Comparison of ENCODE assay signal across 28 mouse cellular contexts in the genomic region with DNA sequence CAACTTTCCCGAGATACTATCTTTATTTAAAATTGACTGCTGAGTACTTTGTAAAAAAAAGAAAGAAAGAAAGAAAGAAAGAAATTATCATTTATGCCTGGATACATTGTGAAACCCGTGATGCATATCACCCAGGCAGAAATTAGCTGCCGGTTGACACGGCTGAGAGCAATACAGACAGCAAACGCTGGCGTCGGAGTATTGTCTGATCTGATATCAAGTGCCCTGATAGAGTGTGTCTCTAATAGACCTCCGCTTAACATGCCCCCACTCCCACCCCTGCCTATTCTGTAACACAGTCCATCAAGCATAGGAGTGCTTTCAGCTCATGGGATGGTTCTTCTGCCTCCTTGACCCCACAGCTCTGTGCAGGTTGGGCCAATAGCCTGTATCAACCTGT. TPM values are rescaled to one million over a fixed set of nuclear protein-coding genes. Genes with fewer than 3 reads are reported as not detected.
DNase-seq lines count a peak whose midpoint lies in the region; ATAC-seq lines count a peak whose summit lies in the region.
"Had no signal": no experiment of that assay in that cellular context is flagged by ENCODE, and none has a peak within 500 bp of the region (broad histone marks: within the 10 kb centered on the region; RNA-seq: fewer than 3 reads in every experiment).

No protein-coding gene starts in this region.

- DNase-seq in kidney, postnatal 25 days, result no peak
- no peak for DNase-seq in midbrain, embryonic 10.5 days (ENCODE audit: low spot score)
- DNase-seq: adrenal gland, postnatal 10 days; adrenal gland, postnatal 36 days; B cell, adult 2 months; cerebellum, adult 18-20 months; cerebellum, adult 9-10 months; cerebellum, postnatal 14 days; gastrocnemius, postnatal 10 days; gastrocnemius, postnatal 36 days; heart, postnatal 10 days; heart, postnatal 36 days had no signal

- H3K4me1 ChIP-seq in forebrain, embryonic 16.5 days (replicated peaks; ENCODE audit: control insufficient read depth, insufficient read depth, low read length), result peaks cover 9% of the 10 kb centered on the region
- H3K4me1 ChIP-seq in forebrain, embryonic 15.5 days, result 0 out of 2 replicates have a peak, but pooled peaks cover 8% of the 10 kb centered on the region
- H3K4me1 ChIP-seq in kidney, embryonic 14.5 days (ENCODE audit: control insufficient read depth, insufficient read depth, low read length), result peaks cover 4% of the 10 kb centered on the region; the same call in 1 of the 2 replicates
- H3K4me1 ChIP-seq in midbrain, embryonic 15.5 days, result no peaks in the 10 kb centered on the region
- peaks cover 14% of the 10 kb centered on the region for H3K4me1 ChIP-seq in midbrain, embryonic 10.5 days
- 0 out of 2 replicates have a peak, but pooled peaks cover 3% of the 10 kb centered on the region for H3K4me1 ChIP-seq in neural tube, embryonic 14.5 days (ENCODE audit: control insufficient read depth, insufficient read depth, low read length)
- H3K4me1 ChIP-seq in neural tube, embryonic 15.5 days, result peaks cover 14% of the 10 kb centered on the region

- no peak overlapping the region for H3K4me2 ChIP-seq in forebrain, embryonic 16.5 days (ENCODE audit: low read length)
- no peak overlapping the region for H3K4me2 ChIP-seq in forebrain, embryonic 15.5 days (replicated peaks)
- no peak overlapping the region for H3K4me2 ChIP-seq in kidney, embryonic 14.5 days (replicated peaks; ENCODE audit: low read depth, low read length)
- no peak overlapping the region for H3K4me2 ChIP-seq in midbrain, embryonic 15.5 days
- no peak overlapping the region for H3K4me2 ChIP-seq in neural tube, embryonic 14.5 days (ENCODE audit: low read depth, low read length)
- no peak overlapping the region for H3K4me2 ChIP-seq in neural tube, embryonic 15.5 days
- H3K4me2 ChIP-seq: heart, embryonic 12.5 days; heart, embryonic 15.5 days; hindbrain, embryonic 13.5 days had no signal

- H3K9ac ChIP-seq in forebrain, embryonic 16.5 days (replicated peaks; ENCODE audit: low read depth, low read length), result no peak overlapping the region
- H3K9ac ChIP-seq in forebrain, embryonic 15.5 days (replicated peaks), result no peak overlapping the region
- H3K9ac ChIP-seq in kidney, embryonic 14.5 days (ENCODE audit: low read depth, low read length), result no peak overlapping the region
- no peak overlapping the region for H3K9ac ChIP-seq in midbrain, embryonic 15.5 days
- H3K9ac ChIP-seq in neural tube, embryonic 14.5 days (replicated peaks; ENCODE audit: low read depth, low read length), result no peak overlapping the region
- no peak overlapping the region for H3K9ac ChIP-seq in neural tube, embryonic 15.5 days (replicated peaks)
- H3K9ac ChIP-seq: heart, embryonic 12.5 days; heart, embryonic 15.5 days; hindbrain, embryonic 13.5 days had no signal

- ATAC-seq in forebrain, embryonic 16.5 days, result peak; percentile 30; the same call in 1 of the 2 replicates
- ATAC-seq in forebrain, embryonic 15.5 days (replicated peaks), result no peak
- peak; percentile 66; the same call in 1 of the 2 replicates for ATAC-seq in kidney, embryonic 14.5 days (ENCODE audit: low FRiP score, low TSS enrichment)
- 0 out of 2 replicates have a peak, but pooled peaks have one; percentile 51 for ATAC-seq in midbrain, embryonic 15.5 days (replicated peaks)
- no peak; the same call in 1 of the 2 replicates for ATAC-seq in neural tube, embryonic 14.5 days (ENCODE audit: low read depth)
- ATAC-seq in neural tube, embryonic 15.5 days (ENCODE audit: low FRiP score), result no peak
- ATAC-seq: hindbrain, embryonic 16.5 days; Patski had no signal

- H3K4me3 ChIP-seq in forebrain, embryonic 16.5 days (replicated peaks; ENCODE audit: low read length), result no peak overlapping the region
- no peak overlapping the region for H3K4me3 ChIP-seq in forebrain, embryonic 15.5 days
- no peak overlapping the region for H3K4me3 ChIP-seq in kidney, embryonic 14.5 days (ENCODE audit: low read length)
- no peak overlapping the region for H3K4me3 ChIP-seq in midbrain, embryonic 15.5 days
- no peak overlapping the region for H3K4me3 ChIP-seq in midbrain, embryonic 10.5 days
- no peak overlapping the region for H3K4me3 ChIP-seq in neural tube, embryonic 14.5 days (ENCODE audit: low read depth, low read length)
- H3K4me3 ChIP-seq in neural tube, embryonic 15.5 days (replicated peaks), result no peak overlapping the region
- H3K4me3 ChIP-seq: heart, embryonic 12.5 days; heart, embryonic 15.5 days; hindbrain, embryonic 10.5 days; hindbrain, embryonic 13.5 days had no signal

- H3K9me3 ChIP-seq in forebrain, embryonic 16.5 days (ENCODE audit: control insufficient read depth, low read length), result no peaks in the 10 kb centered on the region
- no peaks in the 10 kb centered on the region for H3K9me3 ChIP-seq in forebrain, embryonic 15.5 days
- H3K9me3 ChIP-seq in kidney, embryonic 14.5 days (ENCODE audit: control insufficient read depth, low read length), result no peaks in the 10 kb centered on the region
- no peaks in the 10 kb centered on the region for H3K9me3 ChIP-seq in midbrain, embryonic 15.5 days
- 0 out of 2 replicates have a peak, but pooled peaks cover 3% of the 10 kb centered on the region for H3K9me3 ChIP-seq in midbrain, embryonic 10.5 days (replicated peaks)
- H3K9me3 ChIP-seq in neural tube, embryonic 14.5 days (ENCODE audit: control insufficient read depth, low read length), result no peaks in the 10 kb centered on the region
- no peaks in the 10 kb centered on the region for H3K9me3 ChIP-seq in neural tube, embryonic 15.5 days (replicated peaks)
- H3K9me3 ChIP-seq: heart, embryonic 12.5 days; heart, embryonic 15.5 days; hindbrain, embryonic 10.5 days; hindbrain, embryonic 13.5 days had no signal

- H3K27ac ChIP-seq in forebrain, embryonic 16.5 days (ENCODE audit: low read length), result no peak overlapping the region
- H3K27ac ChIP-seq in forebrain, embryonic 15.5 days (replicated peaks), result no peak overlapping the region
- no peak overlapping the region for H3K27ac ChIP-seq in kidney, embryonic 14.5 days (ENCODE audit: low read depth, low read length)
- no peak overlapping the region for H3K27ac ChIP-seq in midbrain, embryonic 15.5 days
- no peak overlapping the region for H3K27ac ChIP-seq in midbrain, embryonic 10.5 days (replicated peaks)
- H3K27ac ChIP-seq in neural tube, embryonic 14.5 days (ENCODE audit: low read depth, low read length), result peak overlapping the region; percentile 48; the same call in 1 of the 2 replicates
- H3K27ac ChIP-seq in neural tube, embryonic 15.5 days (replicated peaks), result no peak overlapping the region
- H3K27ac ChIP-seq: heart, embryonic 15.5 days; hindbrain, embryonic 10.5 days; hindbrain, embryonic 13.5 days had no signal

- 65% methylated on average over 8 of the region's 8 CpGs for WGBS in forebrain, embryonic 16.5 days
- WGBS in forebrain, embryonic 15.5 days, result 55% methylated on average over 8 of the region's 8 CpGs
- WGBS in kidney, embryonic 14.5 days, result 41% methylated on average over 8 of the region's 8 CpGs
- WGBS in midbrain, embryonic 15.5 days, result 70% methylated on average over 8 of the region's 8 CpGs
- 93% methylated on average over 8 of the region's 8 CpGs for WGBS in midbrain, embryonic 10.5 days
- WGBS in neural tube, embryonic 14.5 days, result 51% methylated on average over 8 of the region's 8 CpGs
- WGBS in neural tube, embryonic 15.5 days, result 63% methylated on average over 8 of the region's 8 CpGs

- H3K27me3 ChIP-seq in forebrain, embryonic 16.5 days (replicated peaks; ENCODE audit: control insufficient read depth, insufficient read depth, low read length), result no peaks in the 10 kb centered on the region
- no peaks in the 10 kb centered on the region for H3K27me3 ChIP-seq in forebrain, embryonic 15.5 days
- no peaks in the 10 kb centered on the region for H3K27me3 ChIP-seq in kidney, embryonic 14.5 days (ENCODE audit: control insufficient read depth, insufficient read depth, low read length)
- H3K27me3 ChIP-seq in midbrain, embryonic 15.5 days (replicated peaks), result no peaks in the 10 kb centered on the region
- H3K27me3 ChIP-seq in midbrain, embryonic 10.5 days (ENCODE audit: low read depth, poor library complexity, severe bottlenecking), result no peaks in the 10 kb centered on the region
- H3K27me3 ChIP-seq in neural tube, embryonic 14.5 days (ENCODE audit: control insufficient read depth, insufficient read depth, low read length), result no peaks in the 10 kb centered on the region
- no peaks in the 10 kb centered on the region; the same call in 1 of the 2 replicates for H3K27me3 ChIP-seq in neural tube, embryonic 15.5 days (replicated peaks)
- H3K27me3 ChIP-seq: heart, embryonic 12.5 days; heart, embryonic 15.5 days; hindbrain, embryonic 13.5 days had no signal

- H3K36me3 ChIP-seq in forebrain, embryonic 16.5 days (ENCODE audit: control insufficient read depth, insufficient read depth), result no peaks in the 10 kb centered on the region
- no peaks in the 10 kb centered on the region for H3K36me3 ChIP-seq in forebrain, embryonic 15.5 days
- H3K36me3 ChIP-seq in kidney, embryonic 14.5 days (ENCODE audit: control insufficient read depth, insufficient read depth, low read length), result no peaks in the 10 kb centered on the region
- no peaks in the 10 kb centered on the region for H3K36me3 ChIP-seq in midbrain, embryonic 15.5 days (replicated peaks)
- no peaks in the 10 kb centered on the region for H3K36me3 ChIP-seq in midbrain, embryonic 10.5 days
- no peaks in the 10 kb centered on the region for H3K36me3 ChIP-seq in neural tube, embryonic 14.5 days (ENCODE audit: control insufficient read depth, insufficient read depth, low read length)
- no peaks in the 10 kb centered on the region for H3K36me3 ChIP-seq in neural tube, embryonic 15.5 days
- H3K36me3 ChIP-seq: G1E; heart, embryonic 12.5 days; heart, embryonic 15.5 days; hindbrain, embryonic 10.5 days; hindbrain, embryonic 13.5 days had no signal

RNA-seq across cellular contexts. Expression of gene Pcare, which starts 5.1 kb away (rescaled TPM):
- polyA plus RNA-seq in forebrain, embryonic 16.5 days (2015; fragmentation: Nextera tagmentation; extraction: Ambion mirVana), result not detected in 2 replicates
- not detected in 2 replicates for polyA plus RNA-seq in forebrain, embryonic 15.5 days (2015; fragmentation: Nextera tagmentation; extraction: Ambion mirVana)
- not detected in 2 replicates for polyA plus RNA-seq in kidney, embryonic 14.5 days (2014; fragmentation: Nextera tagmentation; extraction: Ambion mirVana)
- polyA plus RNA-seq in midbrain, embryonic 15.5 days (2015; fragmentation: Nextera tagmentation; extraction: Ambion mirVana), result not detected in 2 replicates
- polyA plus RNA-seq in midbrain, embryonic 10.5 days (2016; fragmentation: Nextera tagmentation; extraction: Ambion mirVana), result not detected in 2 replicates
- polyA plus RNA-seq in neural tube, embryonic 14.5 days (2014; fragmentation: Nextera tagmentation; extraction: Ambion mirVana), result not detected in 2 replicates
- not detected in 2 replicates for polyA plus RNA-seq in neural tube, embryonic 15.5 days (2015; fragmentation: Nextera tagmentation; extraction: Ambion mirVana)
- polyA plus RNA-seq: embryonic facial prominence, embryonic 11.5 days; embryonic facial prominence, embryonic 14.5 days; forebrain, embryonic 11.5 days; G1E; heart, embryonic 12.5 days; hindbrain, embryonic 10.5 days; hindbrain, embryonic 13.5 days; Patski had no signal

RNA-seq across cellular contexts. Expression of gene Clip4, which starts 20.7 kb away (rescaled TPM):
- 10.8 and 10.9 TPM in 2 replicates for polyA plus RNA-seq in forebrain, embryonic 16.5 days (2015; fragmentation: Nextera tagmentation; extraction: Ambion mirVana)
- 9.6 and 10.3 TPM in 2 replicates for polyA plus RNA-seq in forebrain, embryonic 15.5 days (2015; fragmentation: Nextera tagmentation; extraction: Ambion mirVana)
- polyA plus RNA-seq in kidney, embryonic 14.5 days (2014; fragmentation: Nextera tagmentation; extraction: Ambion mirVana), result 6.7 and 7.4 TPM in 2 replicates
- 12.7 and 13.7 TPM in 2 replicates for polyA plus RNA-seq in midbrain, embryonic 15.5 days (2015; fragmentation: Nextera tagmentation; extraction: Ambion mirVana)
- 4.4 and 4.5 TPM in 2 replicates for polyA plus RNA-seq in midbrain, embryonic 10.5 days (2016; fragmentation: Nextera tagmentation; extraction: Ambion mirVana)
- 20.9 and 22.5 TPM in 2 replicates for polyA plus RNA-seq in neural tube, embryonic 14.5 days (2014; fragmentation: Nextera tagmentation; extraction: Ambion mirVana)
- 18.1 and 19.3 TPM in 2 replicates for polyA plus RNA-seq in neural tube, embryonic 15.5 days (2015; fragmentation: Nextera tagmentation; extraction: Ambion mirVana)
- polyA plus RNA-seq: G1E had no signal

Comparison
In these comparisons a context has a peak if more than half of its experiments do, and no peak if none do; other contexts are left out.
1. ATAC-seq: peak in forebrain, embryonic 16.5 days (single experiment), kidney, embryonic 14.5 days (single experiment) and midbrain, embryonic 15.5 days (single experiment); none in forebrain, embryonic 15.5 days (single experiment), neural tube, embryonic 14.5 days (single experiment) and neural tube, embryonic 15.5 days (single experiment).